Mouse (Mus musculus): Measurements from ENCODE around the gene Kif12. TPM values are rescaled to one million over a fixed set of nuclear protein-coding genes. Genes with fewer than 3 reads are reported as not detected.

Gene Kif12
- polyA plus RNA-seq (2017; shearing (Covaris generic)): 0.11 TPM

GRCm38 (mm10) chr4:63171969-63172685, at the start of gene Kif12:
Kif12 (minus strand) TSS chr4:63172131.

GRCm38 (mm10) chr4:63213907-63214621, 42.1 kb upstream of the Kif12 start, which contains the start of gene Col27a1:
Col27a1 (plus strand) TSS chr4:63214004.

GRCm38 (mm10) chr4:63154699-63155098, 17.2 kb downstream of the Kif12 start, which contains the start of gene Ambp:
Ambp (minus strand) TSS chr4:63154799.

Other genes with a start within 250 kb of the Kif12 start
- 0.33 TPM for gene Zfp618, start 206.6 kb downstream of the Kif12 start, polyA plus RNA-seq (2017; shearing (Covaris generic))
- not detected for gene Ambp, start 17.3 kb downstream of the Kif12 start, polyA plus RNA-seq (2017; shearing (Covaris generic))
- gene Col27a1, start 41.9 kb upstream of the Kif12 start, polyA plus RNA-seq (2017; shearing (Covaris generic)): 1.5 TPM
- gene Orm1, start 172.4 kb upstream of the Kif12 start, polyA plus RNA-seq (2017; shearing (Covaris generic)): not detected
- gene Orm3, start 184.0 kb upstream of the Kif12 start, polyA plus RNA-seq (2017; shearing (Covaris generic)): not detected
- gene Orm2, start 190.3 kb upstream of the Kif12 start, polyA plus RNA-seq (2017; shearing (Covaris generic)): 0.60 TPM
- gene Akna, start 231.2 kb upstream of the Kif12 start, polyA plus RNA-seq (2017; shearing (Covaris generic)): 336 TPM

All from effector memory CD4-positive, alpha-beta T cell, adult 7 months (primary cell).